Mouse (Mus musculus) myocyte (in vitro differentiated cells): ENCODE data around the gene Arhgef26. TPM values are rescaled to one million over a fixed set of nuclear protein-coding genes. Genes with fewer than 3 reads are reported as not detected.

Source experiments
- H3K27me3 ChIP-seq: one replicate; pipeline ENCODE4 v1.6.1; 2011; ENCODE audit not compliant: control insufficient read depth, insufficient read depth, insufficient read length
- H3K36me3 ChIP-seq: one replicate; pipeline ENCODE4 v1.6.1; 2011; ENCODE audit not compliant: control insufficient read depth, insufficient read depth
- H3K4me2 ChIP-seq: one replicate; pipeline ENCODE4 v1.6.1; 2011; ENCODE audit warnings: low read depth, control low read depth
- H3K4me3 ChIP-seq: one replicate; pipeline ENCODE4 v1.5.1; 2011; ENCODE audit warnings: mild to moderate bottlenecking, control low read depth, moderate library complexity
- H3K79me2 ChIP-seq: one replicate; pipeline ENCODE4 v1.6.1; 2011; ENCODE audit not compliant: control insufficient read depth, insufficient read depth
- H3ac ChIP-seq: one replicate; pipeline ENCODE4 v1.6.1; 2011; ENCODE audit not compliant: control insufficient read depth, insufficient read length
- CEBPB ChIP-seq: IDR thresholded peaks from 2 replicates; pipeline ENCODE4 v1.6.1; 2011; ENCODE audit warnings: mild to moderate bottlenecking, moderate library complexity; ENCODE audit not compliant: poor library complexity, insufficient read depth, severe bottlenecking
- E2F4 ChIP-seq: IDR thresholded peaks from one replicate; pipeline ENCODE4 v1.6.1; 2011; ENCODE audit warnings: mild to moderate bottlenecking, control low read depth, moderate library complexity; ENCODE audit not compliant: insufficient read depth
- MAX ChIP-seq: IDR thresholded peaks from one replicate; pipeline ENCODE4 v1.6.1; 2011; ENCODE audit warnings: low read depth, mild to moderate bottlenecking, control low read depth
- MYOD1 ChIP-seq, 3 experiments: IDR thresholded peaks; one replicate each; pipeline ENCODE4 v1.6.1; 2011; ENCODE audit warnings: control low read depth in 2 of 3, low read depth in 2 of 3, mild to moderate bottlenecking in 2 of 3, moderate library complexity in 1 of 3; ENCODE audit not compliant: insufficient read length in 2 of 3, control insufficient read depth in 1 of 3
- MYOG ChIP-seq, 3 experiments: IDR thresholded peaks; one replicate each; pipeline ENCODE4 v1.6.1; 2011; ENCODE audit warnings: control low read depth in 2 of 3, low read depth in 2 of 3, mild to moderate bottlenecking in 2 of 3; ENCODE audit not compliant: insufficient read length in 2 of 3, control insufficient read depth in 1 of 3, insufficient read depth in 1 of 3
- POLR2A ChIP-seq: IDR thresholded peaks from one replicate; pipeline ENCODE4 v1.6.1; 2011; ENCODE audit warnings: low read depth, mild to moderate bottlenecking, control low read depth, moderate library complexity; ENCODE audit not compliant: insufficient read length
- POLR2AphosphoS2 ChIP-seq: IDR thresholded peaks from one replicate; pipeline ENCODE4 v1.6.1; 2011; ENCODE audit warnings: low read depth, control low read depth; ENCODE audit not compliant: insufficient read length
- REST ChIP-seq: IDR thresholded peaks from one replicate; pipeline ENCODE4 v1.6.1; 2011; ENCODE audit warnings: mild to moderate bottlenecking, control low read depth, moderate library complexity; ENCODE audit not compliant: insufficient read depth, insufficient read length
- SRF ChIP-seq: IDR thresholded peaks from one replicate; pipeline ENCODE4 v1.6.1; 2011; ENCODE audit warnings: low read depth; ENCODE audit not compliant: control insufficient read depth, insufficient read length
- TCF12 ChIP-seq: IDR thresholded peaks from one replicate; pipeline ENCODE4 v1.6.1; 2011; ENCODE audit warnings: mild to moderate bottlenecking, control low read depth; ENCODE audit not compliant: poor library complexity, insufficient read depth, severe bottlenecking
- TCF3 ChIP-seq: IDR thresholded peaks from one replicate; pipeline ENCODE4 v1.6.1; 2011; ENCODE audit warnings: low read depth, control low read depth; ENCODE audit not compliant: insufficient read length
- USF1 ChIP-seq: IDR thresholded peaks from one replicate; pipeline ENCODE4 v1.6.1; 2011; ENCODE audit warnings: low read depth, mild to moderate bottlenecking, control low read depth, moderate library complexity
- polyA plus RNA-seq: library from polyadenylated mRNA; unstranded; fragments of >200 nt; fragmentation: generic; extraction: Trizol; gene quantifications from one replicate; pipeline ENCODE4 v1.2.1, GENCODE M21; 2012; ENCODE audit warnings: missing spikeins

Arhgef26 gene
- polyA plus RNA-seq, 1 experiment = 4.1 TPM

DNA sequence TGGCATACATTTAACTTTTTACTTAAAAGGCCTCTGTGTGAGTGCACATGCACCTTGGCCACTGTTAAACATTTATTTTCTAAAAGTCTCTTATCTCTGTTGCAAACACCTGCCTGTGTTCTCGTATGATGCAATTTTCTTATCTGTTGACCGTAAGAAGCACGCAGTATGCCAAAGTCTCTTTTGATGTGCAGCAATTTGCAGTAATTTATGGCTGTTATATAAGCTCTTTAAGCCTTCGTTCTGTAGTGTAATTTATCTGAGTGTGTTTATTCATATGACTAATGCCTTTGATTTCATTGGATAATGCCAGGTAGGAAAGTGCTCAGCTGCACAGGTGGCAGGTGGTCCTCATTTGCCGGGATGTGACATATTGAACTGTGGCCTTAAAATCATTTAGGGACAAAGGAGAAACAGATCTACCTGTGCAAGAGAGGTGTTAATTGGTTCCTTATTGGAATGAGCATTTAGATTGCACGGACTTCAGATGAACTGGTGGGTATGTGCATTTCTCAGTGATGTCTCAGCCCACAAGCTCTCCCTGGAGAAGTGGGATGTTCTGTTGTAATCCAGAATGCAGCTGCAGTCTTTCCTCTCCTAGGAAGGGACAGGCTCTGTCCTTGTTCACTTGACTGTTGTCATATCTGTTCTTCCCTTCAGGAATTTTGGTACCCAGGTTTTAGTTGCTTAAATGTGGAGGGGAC is 10.5 kb downstream of the Arhgef26 start:
- Histone ChIP-seq H3ac (no peak overlapping the region), H3K27me3 (no peaks in the 10 kb centered on the region), H3K79me2 (no peaks in the 10 kb centered on the region), H3K4me2 (no peak overlapping the region), H3K36me3 (no peaks in the 10 kb centered on the region), H3K4me3 (no peak overlapping the region)
- TF ChIP-seq TCF3 (no peak), TCF12 (no peak), POLR2AphosphoS2 (no peak), CEBPB (no peak), POLR2A (no peak), MYOG (IDR thresholded peaks at IDR 0.05; ENCODE audit: control insufficient read depth in 1 of 3, insufficient read depth in 1 of 3, insufficient read length in 2 of 3, low read depth in 2 of 3) (no peak), SRF (no peak), MYOD1 (IDR thresholded peaks at IDR 0.05; ENCODE audit: control insufficient read depth in 1 of 3, insufficient read length in 2 of 3, low read depth in 2 of 3) (no peak), USF1 (no peak)

GRCm38 (mm10) chr3:62349218-62349897 is 11.2 kb downstream of the Arhgef26 start:
- H3K4me3 ChIP-seq = no peak overlapping the region
- no peaks in the 10 kb centered on the region for H3K79me2 ChIP-seq
- no peaks in the 10 kb centered on the region for H3K36me3 ChIP-seq
- TF ChIP-seq CEBPB (no peak), MYOD1 (IDR thresholded peaks at IDR 0.05; ENCODE audit: control insufficient read depth in 1 of 3, insufficient read length in 2 of 3, low read depth in 2 of 3) (no peak), USF1 (no peak), TCF3 (no peak), TCF12 (no peak)
- no peaks in the 10 kb centered on the region for H3K27me3 ChIP-seq
- no peak overlapping the region for H3K4me2 ChIP-seq
- no peak overlapping the region for H3ac ChIP-seq

DNA sequence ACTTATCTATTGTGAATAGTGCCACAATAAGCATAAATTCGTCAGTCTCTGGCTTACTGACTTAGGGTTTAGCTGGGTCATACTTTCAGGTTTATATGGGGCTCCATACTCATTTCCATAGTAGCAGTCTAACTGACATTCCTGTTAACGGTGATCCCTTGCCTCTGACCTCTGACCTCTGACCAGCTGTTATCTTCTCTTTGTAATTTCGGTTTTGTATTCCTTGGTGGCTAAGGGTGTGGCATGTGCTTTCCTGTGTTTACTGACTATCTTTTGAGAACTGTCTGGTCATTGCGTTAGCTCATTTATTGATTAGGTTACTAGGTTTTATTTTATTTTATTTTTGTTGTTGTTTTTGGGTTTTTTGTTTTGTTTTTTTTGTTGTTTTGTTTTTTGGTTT is 13.9 kb downstream of the Arhgef26 start:
- no peaks in the 10 kb centered on the region for H3K27me3 ChIP-seq
- H3K36me3 ChIP-seq = no peaks in the 10 kb centered on the region
- H3ac ChIP-seq = no peak overlapping the region
- H3K4me3 ChIP-seq = no peak overlapping the region
- H3K79me2 ChIP-seq = no peaks in the 10 kb centered on the region
- H3K4me2 ChIP-seq = no peak overlapping the region
- TF ChIP-seq MAX (no peak), E2F4 (no peak), POLR2A (no peak), USF1 (no peak), CEBPB (no peak), MYOD1 (IDR thresholded peaks at IDR 0.05; ENCODE audit: control insufficient read depth in 1 of 3, insufficient read length in 2 of 3, low read depth in 2 of 3) (no peak), MYOG (IDR thresholded peaks at IDR 0.05; ENCODE audit: control insufficient read depth in 1 of 3, insufficient read depth in 1 of 3, insufficient read length in 2 of 3, low read depth in 2 of 3) (no peak), TCF3 (no peak), REST (no peak), TCF12 (no peak), POLR2AphosphoS2 (no peak), SRF (no peak)

DNA sequence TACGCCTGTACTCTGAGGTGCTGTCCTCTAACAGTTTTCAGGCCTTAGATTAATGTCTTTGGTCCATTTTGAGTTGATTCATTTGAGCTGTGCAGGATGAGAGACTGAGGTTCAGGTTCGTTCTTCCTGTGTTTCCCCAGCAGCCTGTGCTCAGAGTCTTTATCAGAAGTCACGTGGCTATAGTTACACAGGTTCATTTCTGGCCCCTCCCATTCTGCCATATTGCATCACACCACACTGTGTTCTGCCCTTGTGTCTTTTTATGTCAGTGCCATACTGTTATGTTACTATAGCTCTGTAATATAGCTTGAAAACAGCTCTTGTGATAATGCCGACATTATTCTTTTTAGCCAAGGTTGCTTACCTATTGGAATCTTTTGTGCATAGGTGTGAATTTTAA is 14.7 kb downstream of the Arhgef26 start:
- Histone ChIP-seq H3K27me3 (no peaks in the 10 kb centered on the region), H3K36me3 (no peaks in the 10 kb centered on the region), H3K4me3 (no peak overlapping the region), H3K4me2 (no peak overlapping the region), H3ac (no peak overlapping the region), H3K79me2 (no peaks in the 10 kb centered on the region)
- no peak for TF ChIP-seq MAX
- no peak for TF ChIP-seq E2F4
- TF ChIP-seq CEBPB = no peak

DNA sequence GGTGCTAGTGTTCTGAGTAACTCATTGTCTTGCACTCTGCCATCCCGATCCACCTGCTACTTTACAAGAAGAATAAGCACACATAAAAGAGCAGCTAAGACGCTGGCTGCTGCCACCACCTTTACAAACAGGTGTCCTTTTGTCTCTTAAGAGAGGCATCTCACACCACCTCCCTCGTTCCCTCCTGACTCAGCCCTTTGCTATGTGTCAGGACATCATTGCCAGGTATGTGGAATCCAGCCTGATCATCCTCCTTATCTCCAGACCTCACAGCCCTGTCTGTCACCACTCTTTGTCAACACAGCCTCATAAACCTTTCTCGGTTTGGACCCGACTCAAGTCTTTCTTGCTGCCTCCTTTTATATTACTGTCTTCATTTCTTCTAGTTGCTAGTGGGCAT is 29.7 kb downstream of the Arhgef26 start:
- Histone ChIP-seq H3ac (no peak overlapping the region), H3K36me3 (no peaks in the 10 kb centered on the region), H3K4me2 (no peak overlapping the region), H3K27me3 (no peaks in the 10 kb centered on the region), H3K79me2 (no peaks in the 10 kb centered on the region), H3K4me3 (no peak overlapping the region)
- peak in 1 of 3 experiments; percentile 24 for TF ChIP-seq MYOG (IDR thresholded peaks at IDR 0.05; ENCODE audit: control insufficient read depth in 1 of 3, insufficient read depth in 1 of 3, insufficient read length in 2 of 3, low read depth in 2 of 3)
- peak in 1 of 3 experiments; percentile 52 for TF ChIP-seq MYOD1 (IDR thresholded peaks at IDR 0.05; ENCODE audit: control insufficient read depth in 1 of 3, insufficient read length in 2 of 3, low read depth in 2 of 3)
- no peak for TF ChIP-seq E2F4
- TF ChIP-seq MAX = no peak
- TF ChIP-seq POLR2AphosphoS2 = no peak
